Mouse (Mus musculus): Measurements from ENCODE around the gene Pde4d. TPM values are rescaled to one million over a fixed set of nuclear protein-coding genes. Genes with fewer than 3 reads are reported as not detected.
A peak's percentile ranks its signal among the peaks of the same experiment; 100 is the strongest.

Pde4d gene
- polyA plus RNA-seq, 1 experiment from 2014 or later = 29.2 TPM

GRCm38 (mm10) chr13:109933554-109933953, 1483.8 kb downstream of the Pde4d start:
- ATAC-seq (ENCODE audit: insufficient number of reproducible peaks, insufficient read depth, low FRiP score, low read depth) = no peak
- Histone ChIP-seq H3K4me3 (ENCODE audit: control insufficient read depth in 1 of 2, insufficient read depth in 1 of 2, low read depth in 1 of 2, low read length in 2 of 2) (no peak overlapping the region), H3K9me3 (ENCODE audit: control insufficient read depth, low read length) (no peaks in the 10 kb centered on the region), H3K4me1 (ENCODE audit: control insufficient read depth in 2 of 2, insufficient read depth in 2 of 2, low read length in 2 of 2) (no peaks in the 10 kb centered on the region), H3K27ac (replicated peaks in 1 of 2; ENCODE audit: control insufficient read depth in 1 of 2, insufficient read depth in 1 of 2, low read depth in 2 of 2, low read length in 2 of 2) (no peak overlapping the region), H3K4me2 (ENCODE audit: low read length) (no peak overlapping the region), H3K9ac (ENCODE audit: low read length) (no peak overlapping the region), H3K27me3 (ENCODE audit: control insufficient read depth, insufficient read depth, low read length) (no peaks in the 10 kb centered on the region), H3K36me3 (ENCODE audit: control insufficient read depth, insufficient read depth, low read length) (peaks cover 25% of the 10 kb centered on the region)
- 91% methylated on average over 7 of the region's 7 CpGs for WGBS

- WGBS = 90% methylated on average over 5 of the region's 5 CpGs
Observed at GRCm38 (mm10) chr13:109936866-109937265, 1487.1 kb downstream of the Pde4d start.

GRCm38 (mm10) chr13:109944822-109945551, 1495.2 kb downstream of the Pde4d start:
- no peaks in the 10 kb centered on the region for H3K27me3 ChIP-seq (ENCODE audit: control insufficient read depth, insufficient read depth, low read length)
- WGBS = 92% methylated on average over 7 of the region's 7 CpGs
- no peaks in the 10 kb centered on the region for H3K9me3 ChIP-seq (ENCODE audit: control insufficient read depth, low read length)
- ATAC-seq (ENCODE audit: insufficient number of reproducible peaks, insufficient read depth, low FRiP score, low read depth) = no peak
- no peak overlapping the region for H3K4me2 ChIP-seq (ENCODE audit: low read length)
- H3K27ac ChIP-seq (replicated peaks in 1 of 2; ENCODE audit: control insufficient read depth in 1 of 2, insufficient read depth in 1 of 2, low read depth in 2 of 2, low read length in 2 of 2) = no peak overlapping the region
- no peak overlapping the region for H3K9ac ChIP-seq (ENCODE audit: low read length)
- no peak overlapping the region for H3K4me3 ChIP-seq (ENCODE audit: control insufficient read depth in 1 of 2, insufficient read depth in 1 of 2, low read depth in 1 of 2, low read length in 2 of 2)
- peaks cover 68% of the 10 kb centered on the region for H3K36me3 ChIP-seq (ENCODE audit: control insufficient read depth, insufficient read depth, low read length)
- H3K4me1 ChIP-seq (ENCODE audit: control insufficient read depth in 2 of 2, insufficient read depth in 2 of 2, low read length in 2 of 2) = 0 out of 4 replicates have a peak, but pooled peaks cover 0 to 2% of the 10 kb centered on the region in 2 experiments

More at GRCm38 (mm10) chr13:109936866-109937265, 1487.1 kb downstream of the Pde4d start:
- H3K27ac ChIP-seq (replicated peaks in 1 of 2; ENCODE audit: control insufficient read depth in 1 of 2, insufficient read depth in 1 of 2, low read depth in 2 of 2, low read length in 2 of 2) = no peak overlapping the region
- no peak for ATAC-seq (ENCODE audit: insufficient number of reproducible peaks, insufficient read depth, low FRiP score, low read depth)
- no peak overlapping the region for H3K9ac ChIP-seq (ENCODE audit: low read length)
- no peaks in the 10 kb centered on the region for H3K4me1 ChIP-seq (ENCODE audit: control insufficient read depth in 2 of 2, insufficient read depth in 2 of 2, low read length in 2 of 2)
- H3K9me3 ChIP-seq (ENCODE audit: control insufficient read depth, low read length) = no peaks in the 10 kb centered on the region
- no peak overlapping the region for H3K4me2 ChIP-seq (ENCODE audit: low read length)
- H3K36me3 ChIP-seq (ENCODE audit: control insufficient read depth, insufficient read depth, low read length) = peaks cover 51% of the 10 kb centered on the region
- H3K27me3 ChIP-seq (ENCODE audit: control insufficient read depth, insufficient read depth, low read length) = no peaks in the 10 kb centered on the region
- no peak overlapping the region for H3K4me3 ChIP-seq (ENCODE audit: control insufficient read depth in 1 of 2, insufficient read depth in 1 of 2, low read depth in 1 of 2, low read length in 2 of 2)

- 39% methylated on average over 14 of the region's 14 CpGs for WGBS
- ATAC-seq (ENCODE audit: insufficient number of reproducible peaks, insufficient read depth, low FRiP score, low read depth) = no peak
- H3K27me3 ChIP-seq (ENCODE audit: control insufficient read depth, insufficient read depth, low read length) = no peaks in the 10 kb centered on the region
- H3K36me3 ChIP-seq (ENCODE audit: control insufficient read depth, insufficient read depth, low read length) = peaks cover 79% of the 10 kb centered on the region
- peaks cover 3 to 4% of the 10 kb centered on the region in 2 experiments; a peak in 2 of 4 replicates for H3K4me1 ChIP-seq (ENCODE audit: control insufficient read depth in 2 of 2, insufficient read depth in 2 of 2, low read length in 2 of 2)
- H3K4me3 ChIP-seq (ENCODE audit: control insufficient read depth in 1 of 2, insufficient read depth in 1 of 2, low read depth in 1 of 2, low read length in 2 of 2) = no peak overlapping the region
- no peak overlapping the region for H3K27ac ChIP-seq (replicated peaks in 1 of 2; ENCODE audit: control insufficient read depth in 1 of 2, insufficient read depth in 1 of 2, low read depth in 2 of 2, low read length in 2 of 2)
- H3K9ac ChIP-seq (ENCODE audit: low read length) = no peak overlapping the region
- no peaks in the 10 kb centered on the region for H3K9me3 ChIP-seq (ENCODE audit: control insufficient read depth, low read length)
- H3K4me2 ChIP-seq (ENCODE audit: low read length) = no peak overlapping the region
Observed at GRCm38 (mm10) chr13:109951466-109951865, 1501.7 kb downstream of the Pde4d start.

- Histone ChIP-seq H3K27me3 (ENCODE audit: control insufficient read depth, insufficient read depth, low read length) (no peaks in the 10 kb centered on the region), H3K4me3 (ENCODE audit: control insufficient read depth in 1 of 2, insufficient read depth in 1 of 2, low read depth in 1 of 2, low read length in 2 of 2) (no peak overlapping the region), H3K27ac (replicated peaks in 1 of 2; ENCODE audit: control insufficient read depth in 1 of 2, insufficient read depth in 1 of 2, low read depth in 2 of 2, low read length in 2 of 2) (no peak overlapping the region), H3K36me3 (ENCODE audit: control insufficient read depth, insufficient read depth, low read length) (peaks cover 57% of the 10 kb centered on the region), H3K4me2 (ENCODE audit: low read length) (no peak overlapping the region), H3K4me1 (ENCODE audit: control insufficient read depth in 2 of 2, insufficient read depth in 2 of 2, low read length in 2 of 2) (peaks cover 3 to 4% of the 10 kb centered on the region in 2 experiments; a peak in 2 of 4 replicates), H3K9me3 (ENCODE audit: control insufficient read depth, low read length) (no peaks in the 10 kb centered on the region), H3K9ac (ENCODE audit: low read length) (no peak overlapping the region)
- WGBS = 89% methylated on average over 8 of the region's 8 CpGs
- ATAC-seq (ENCODE audit: insufficient number of reproducible peaks, insufficient read depth, low FRiP score, low read depth) = no peak
Observed at GRCm38 (mm10) chr13:109954189-109954588, 1504.4 kb downstream of the Pde4d start.

- Histone ChIP-seq H3K4me1 (ENCODE audit: control insufficient read depth in 2 of 2, insufficient read depth in 2 of 2, low read length in 2 of 2) (no peaks in the 10 kb centered on the region; a peak in 1 of 4 replicates), H3K4me2 (ENCODE audit: low read length) (no peak overlapping the region), H3K4me3 (ENCODE audit: control insufficient read depth in 1 of 2, insufficient read depth in 1 of 2, low read depth in 1 of 2, low read length in 2 of 2) (no peak overlapping the region), H3K27me3 (ENCODE audit: control insufficient read depth, insufficient read depth, low read length) (no peaks in the 10 kb centered on the region), H3K9ac (ENCODE audit: low read length) (no peak overlapping the region), H3K9me3 (ENCODE audit: control insufficient read depth, low read length) (no peaks in the 10 kb centered on the region), H3K27ac (replicated peaks in 1 of 2; ENCODE audit: control insufficient read depth in 1 of 2, insufficient read depth in 1 of 2, low read depth in 2 of 2, low read length in 2 of 2) (no peak overlapping the region), H3K36me3 (ENCODE audit: control insufficient read depth, insufficient read depth, low read length) (peaks cover 21% of the 10 kb centered on the region)
- 44% methylated on average over 4 of the region's 4 CpGs for WGBS
- ATAC-seq (ENCODE audit: insufficient number of reproducible peaks, insufficient read depth, low FRiP score, low read depth) = no peak
Observed at GRCm38 (mm10) chr13:109957953-109958352, 1508.2 kb downstream of the Pde4d start.

- H3K27ac ChIP-seq (replicated peaks in 1 of 2; ENCODE audit: control insufficient read depth in 1 of 2, insufficient read depth in 1 of 2, low read depth in 2 of 2, low read length in 2 of 2) = no peak overlapping the region
- ATAC-seq (ENCODE audit: insufficient number of reproducible peaks, insufficient read depth, low FRiP score, low read depth) = no peak
- no peaks in the 10 kb centered on the region for H3K36me3 ChIP-seq (ENCODE audit: control insufficient read depth, insufficient read depth, low read length)
- 54% methylated on average over 10 of the region's 10 CpGs for WGBS
- H3K27me3 ChIP-seq (ENCODE audit: control insufficient read depth, insufficient read depth, low read length) = no peaks in the 10 kb centered on the region
- H3K4me3 ChIP-seq (ENCODE audit: control insufficient read depth in 1 of 2, insufficient read depth in 1 of 2, low read depth in 1 of 2, low read length in 2 of 2) = no peak overlapping the region
- H3K4me2 ChIP-seq (ENCODE audit: low read length) = 0 out of 2 replicates have a peak overlapping the region, but pooled peaks have one; percentile 3
- no peaks in the 10 kb centered on the region for H3K9me3 ChIP-seq (ENCODE audit: control insufficient read depth, low read length)
- H3K9ac ChIP-seq (ENCODE audit: low read length) = no peak overlapping the region
- H3K4me1 ChIP-seq (ENCODE audit: control insufficient read depth in 2 of 2, insufficient read depth in 2 of 2, low read length in 2 of 2) = peaks cover 7 to 16% of the 10 kb centered on the region in 2 experiments
Observed at GRCm38 (mm10) chr13:109982821-109983443, 1533.2 kb downstream of the Pde4d start.
